ENCODE assay signal across 24 mouse cellular contexts in the genomic region with DNA sequence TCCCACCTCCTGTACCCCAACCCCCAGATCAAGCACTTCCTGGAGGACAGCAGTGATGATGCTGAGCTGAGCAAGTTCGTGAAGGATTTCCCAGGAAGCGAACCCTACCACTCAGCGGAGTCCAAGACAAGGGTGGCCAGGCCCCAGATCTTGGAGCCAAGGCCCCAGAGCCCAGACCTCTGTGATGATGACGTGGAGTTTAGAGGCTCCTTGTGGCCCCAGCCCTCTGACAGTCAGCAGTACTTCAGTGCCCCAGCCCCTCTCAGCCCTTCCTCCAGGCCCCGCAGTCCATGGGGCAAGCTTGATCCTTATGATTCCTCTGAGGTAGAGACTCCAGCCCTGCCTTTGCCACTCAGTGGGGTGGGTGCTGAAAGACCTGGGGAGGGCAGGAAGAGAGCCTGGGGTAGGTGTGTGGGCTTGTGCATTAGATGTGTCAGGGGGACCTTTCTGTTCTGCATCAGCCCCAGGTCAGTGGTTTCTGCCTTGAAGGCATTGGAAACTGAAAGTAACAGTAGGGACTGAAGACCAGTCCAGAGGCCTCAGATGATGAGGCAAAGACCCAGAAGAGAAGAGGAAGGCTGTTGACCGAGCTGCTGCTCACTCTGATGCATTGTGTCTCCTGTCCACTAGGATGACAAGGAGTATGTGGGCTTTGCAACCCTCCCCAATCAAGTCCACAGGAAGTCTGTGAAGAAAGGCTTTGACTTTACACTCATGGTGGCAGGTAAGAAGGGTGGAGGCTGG. TPM values are rescaled to one million over a fixed set of nuclear protein-coding genes. Genes with fewer than 3 reads are reported as not detected.
DNase-seq lines count a peak whose midpoint lies in the region; ATAC-seq and TF ChIP-seq lines count a peak whose summit lies in the region.
"Had no signal": no experiment of that assay in that cellular context is flagged by ENCODE, and none has a peak within 500 bp of the region (broad histone marks: within the 10 kb centered on the region; RNA-seq: fewer than 3 reads in every experiment).

No protein-coding gene starts in this region.

- H3K27me3 ChIP-seq in liver, embryonic 13.5 days = no peaks in the 10 kb centered on the region
- H3K27me3 ChIP-seq in kidney, adult 2 months (replicated peaks; ENCODE audit: control insufficient read depth, insufficient read depth, low read length) = no peaks in the 10 kb centered on the region
- H3K27me3 ChIP-seq: heart, embryonic 15.5 days had no signal

- peaks cover 14% of the 10 kb centered on the region for H3K4me1 ChIP-seq in liver, embryonic 13.5 days (replicated peaks)
- no peaks in the 10 kb centered on the region for H3K4me1 ChIP-seq in cortical plate, adult 2 months (ENCODE audit: control insufficient read depth, insufficient read depth, low read length)
- 0 out of 2 replicates have a peak, but pooled peaks cover 2% of the 10 kb centered on the region for H3K4me1 ChIP-seq in kidney, adult 2 months (ENCODE audit: control insufficient read depth, insufficient read depth, low read length)

- no peak for TF ChIP-seq CTCF in gastrocnemius, adult 2 months (IDR thresholded peaks at IDR 0.05)
- TF ChIP-seq CTCF in cortical plate, adult 2 months (IDR thresholded peaks at IDR 0.05; ENCODE audit: extremely low read depth, insufficient read depth, low read length) = no peak
- TF ChIP-seq CTCF in kidney, adult 2 months (conservative IDR thresholded peaks at IDR 0.05; ENCODE audit: insufficient read depth, insufficient read length, low read depth, low read length) = no peak

- no peak for TF ChIP-seq POLR2A in cortical plate, adult 2 months (IDR thresholded peaks at IDR 0.05; ENCODE audit: extremely low read depth, insufficient read depth, low read length)
- no peak for TF ChIP-seq POLR2A in kidney, adult 2 months (IDR thresholded peaks at IDR 0.05; ENCODE audit: low read depth, low read length)

- H3K9me3 ChIP-seq in liver, embryonic 13.5 days (replicated peaks) = no peaks in the 10 kb centered on the region
- H3K9me3 ChIP-seq: heart, embryonic 15.5 days; midbrain, embryonic 10.5 days; neural tube, embryonic 12.5 days had no signal

- ATAC-seq in liver, embryonic 13.5 days (ENCODE audit: low read depth) = no peak
- ATAC-seq: hindbrain, embryonic 16.5 days had no signal

- peak overlapping the region; percentile 80 for H3K27ac ChIP-seq in gastrocnemius, adult 2 months
- 0 out of 2 replicates have a peak overlapping the region, but pooled peaks have one; percentile 13 for H3K27ac ChIP-seq in liver, embryonic 13.5 days
- H3K27ac ChIP-seq in cortical plate, adult 2 months (ENCODE audit: insufficient read depth, low read length) = peak overlapping the region; percentile 87
- H3K27ac ChIP-seq in kidney, adult 2 months (ENCODE audit: insufficient read depth, low read depth, low read length) = no peak overlapping the region
- H3K27ac ChIP-seq: liver, embryonic 14.5 days; midbrain, embryonic 10.5 days; neural tube, embryonic 12.5 days had no signal

- no peak overlapping the region for H3K4me2 ChIP-seq in liver, embryonic 13.5 days
- H3K4me2 ChIP-seq: heart, embryonic 15.5 days; neural tube, embryonic 12.5 days had no signal

- H3K9ac ChIP-seq in liver, embryonic 13.5 days = no peak overlapping the region
- H3K9ac ChIP-seq: heart, embryonic 15.5 days; liver, embryonic 14.5 days; neural tube, embryonic 12.5 days had no signal

- H3K4me3 ChIP-seq in gastrocnemius, adult 2 months = peak overlapping the region; percentile 24
- no peak overlapping the region for H3K4me3 ChIP-seq in liver, embryonic 13.5 days (replicated peaks)
- no peak overlapping the region; the same call in 1 of the 2 replicates for H3K4me3 ChIP-seq in cortical plate, adult 2 months (ENCODE audit: insufficient read depth, low read length)
- no peak overlapping the region for H3K4me3 ChIP-seq in kidney, adult 2 months (ENCODE audit: insufficient read depth, low read depth, low read length)
- H3K4me3 ChIP-seq: heart, embryonic 15.5 days; midbrain, embryonic 10.5 days; neural tube, embryonic 12.5 days had no signal

- H3K36me3 ChIP-seq in liver, embryonic 13.5 days = no peaks in the 10 kb centered on the region
- H3K36me3 ChIP-seq in kidney, adult 2 months (ENCODE audit: control insufficient read depth, insufficient read depth, low read length) = no peaks in the 10 kb centered on the region
- H3K36me3 ChIP-seq: heart, embryonic 15.5 days; midbrain, embryonic 10.5 days; neural tube, embryonic 12.5 days had no signal

- no peak for DNase-seq in gastrocnemius, adult 2 months
- no peak for DNase-seq in gastrocnemius, postnatal 14 days
- DNase-seq in liver, embryonic 13.5 days = no peak
- no peak for DNase-seq in liver
- peak; percentile 36 to 63 for DNase-seq in natural killer cell, adult 2 months (ENCODE audit: low spot score in 2 of 2)
- DNase-seq in kidney, adult 2 months = no peak
- DNase-seq: cerebellum, adult 9-10 months; heart, adult 18-20 months; kidney, adult 11 months; left cerebral cortex, postnatal 4 days; lung, postnatal 14 days; thymus, postnatal 36 days had no signal

- intact Hi-C loops in gastrocnemius, adult 2 months (cut with DNase I) = no loop called here
- intact Hi-C loops in gastrocnemius, postnatal 14 days (cut with DNase I; ENCODE audit: low total_unique reads) = no loop called here

- WGBS in liver, embryonic 13.5 days (ENCODE audit: insufficient replicate concordance) = 63% methylated on average over 6 of the region's 6 CpGs
- 70% methylated on average over 6 of the region's 6 CpGs for WGBS in kidney, adult 2 months

RNA-seq across cellular contexts. Expression of a gene that starts 8.5 kb away (rescaled TPM):
- 10 to 100 TPM; 10.6 to 12.4 TPM for total RNA-seq in gastrocnemius, adult 2 months (2021)
- 10 to 100 TPM in 1 of 2 experiments, 1 to 10 TPM in 1; 9.5 to 12.4 TPM for total RNA-seq in gastrocnemius, postnatal 14 days (2021)
- 9.4 and 12.2 TPM in 2 replicates for polyA plus RNA-seq in liver, embryonic 13.5 days (2015; fragmentation: Nextera tagmentation; extraction: Ambion mirVana)
- polyA plus RNA-seq in cortical plate, adult 2 months (2012; rRNA removed) = 46.0 and 47.0 TPM in 2 replicates
- 26.0 and 29.3 TPM in 2 replicates for polyA plus RNA-seq in kidney, adult 2 months (2012; rRNA removed)

RNA-seq across cellular contexts. Expression of a gene that starts 14.8 kb away (rescaled TPM):
- total RNA-seq in gastrocnemius, adult 2 months (2021) = 10 to 100 TPM; 13.0 to 15.2 TPM
- total RNA-seq in gastrocnemius, postnatal 14 days (2021) = 10 to 100 TPM; 41.2 TPM
- polyA plus RNA-seq in liver, embryonic 13.5 days (2015; fragmentation: Nextera tagmentation; extraction: Ambion mirVana) = 11.2 and 14.9 TPM in 2 replicates
- 424 and 429 TPM in 2 replicates for polyA plus RNA-seq in cortical plate, adult 2 months (2012; rRNA removed)
- polyA plus RNA-seq in kidney, adult 2 months (2012; rRNA removed) = 36.6 and 43.1 TPM in 2 replicates

RNA-seq across cellular contexts. Expression of a gene that starts 17.0 kb away (rescaled TPM):
- not detected for total RNA-seq in gastrocnemius, adult 2 months (2021)
- not detected for total RNA-seq in gastrocnemius, postnatal 14 days (2021)
- polyA plus RNA-seq in liver, embryonic 13.5 days (2015; fragmentation: Nextera tagmentation; extraction: Ambion mirVana) = not detected in 2 replicates
- polyA plus RNA-seq in cortical plate, adult 2 months (2012; rRNA removed) = 0.06 and 0.13 TPM in 2 replicates
- polyA plus RNA-seq in kidney, adult 2 months (2012; rRNA removed) = not detected in 2 replicates
- total RNA-seq: adrenal gland, postnatal 4 days; gastrocnemius, adult 18-20 months; heart, adult 18-20 months; hematopoietic stem cell, adult 5-6 weeks; layer of hippocampus, adult 8-10 months; left cerebral cortex, postnatal 4 days had no signal
- polyA plus RNA-seq: embryonic facial prominence, embryonic 14.5 days; heart, embryonic 15.5 days; hindbrain, embryonic 16.5 days; kidney, postnatal 0 days; liver, embryonic 14.5 days; midbrain, embryonic 10.5 days; neural tube, embryonic 12.5 days had no signal

RNA-seq across cellular contexts. Expression of a gene that starts 33.5 kb away (rescaled TPM):
- not detected for total RNA-seq in gastrocnemius, adult 2 months (2021)
- not detected for total RNA-seq in gastrocnemius, postnatal 14 days (2021)
- polyA plus RNA-seq in liver, embryonic 13.5 days (2015; fragmentation: Nextera tagmentation; extraction: Ambion mirVana) = 0.03 TPM in 1 of 2 replicates, not detected in the other
- polyA plus RNA-seq in cortical plate, adult 2 months (2012; rRNA removed) = 0.40 and 0.42 TPM in 2 replicates
- 0.05 and 0.12 TPM in 2 replicates for polyA plus RNA-seq in kidney, adult 2 months (2012; rRNA removed)
- total RNA-seq: gastrocnemius, adult 18-20 months; heart, adult 18-20 months; hematopoietic stem cell, adult 5-6 weeks had no signal

Comparison
In these comparisons a context has a peak if more than half of its experiments do, and no peak if none do; other contexts are left out.
1. DNase-seq: peak in natural killer cell, adult 2 months (2 of 2); none in gastrocnemius, adult 2 months (single experiment), gastrocnemius, postnatal 14 days (single experiment), liver, embryonic 13.5 days (single experiment), liver (single experiment) and kidney, adult 2 months (single experiment).